Mouse (Mus musculus) kidney, embryonic 15.5 days (tissue): ENCODE results near the gene Mcl1. TPM values are rescaled to one million over a fixed set of nuclear protein-coding genes. Genes with fewer than 3 reads are reported as not detected.
"Not testable (repeated sequence)": the region's sequence is repeated elsewhere in the genome, so short reads cannot be mapped to it uniquely, and the experiment has no call there.

Experiments
- ATAC-seq: fragments of 200-750 bp; cut with Nextera tagmentation; replicated peaks from 2 replicates; pipeline ENCODE4 v1.8.0; 2017; ENCODE audit warnings: moderate TSS enrichment; ENCODE audit not compliant: low FRiP score
- H3K27ac ChIP-seq: fragments of 300-500 bp; sonication (generic); 2 replicates; pipeline ENCODE4 v1.5.1; 2015; ENCODE audit warnings: mild to moderate bottlenecking, inconsistent platforms
- H3K27me3 ChIP-seq: fragments of 300-500 bp; sonication (generic); 2 replicates; pipeline ENCODE4 v1.6.1; 2015; ENCODE audit warnings: inconsistent platforms
- H3K36me3 ChIP-seq: fragments of 300-500 bp; sonication (generic); 2 replicates; pipeline ENCODE4 v1.6.1; 2015; ENCODE audit warnings: inconsistent platforms
- H3K4me1 ChIP-seq: fragments of 300-500 bp; sonication (generic); 2 replicates; pipeline ENCODE4 v1.6.1; 2015; ENCODE audit warnings: inconsistent platforms
- H3K4me2 ChIP-seq: fragments of 300-500 bp; sonication (generic); 2 replicates; pipeline ENCODE4 v1.6.1; 2015; ENCODE audit warnings: moderate library complexity, mild to moderate bottlenecking, inconsistent platforms
- H3K4me3 ChIP-seq: fragments of 300-500 bp; sonication (generic); replicated peaks from 2 replicates; pipeline ENCODE4 v1.5.1; 2015; ENCODE audit warnings: mild to moderate bottlenecking, inconsistent platforms
- H3K9ac ChIP-seq: fragments of 300-500 bp; sonication (generic); 2 replicates; pipeline ENCODE4 v1.6.1; 2015; ENCODE audit warnings: mild to moderate bottlenecking, inconsistent platforms
- H3K9me3 ChIP-seq: fragments of 300-500 bp; sonication (generic); replicated peaks from 2 replicates; pipeline ENCODE4 v1.6.1; 2016; ENCODE audit warnings: inconsistent platforms
- WGBS: fragments of 180-500 bp; shearing (Covaris S2); methylation state at CpG from one replicate; pipeline ENCODE4 v1.1.7; 2015; ENCODE audit warnings: mixed read lengths; 5-methylcytosine and 5-hydroxymethylcytosine counted together
- polyA plus RNA-seq: library from polyadenylated mRNA; unstranded; fragments of >200 nt; fragmentation: Nextera tagmentation; extraction: Ambion mirVana; gene quantifications from 2 replicates; pipeline ENCODE4 v1.2.1, GENCODE M21; 2015

The Mcl1 gene
- 51.2 and 54.4 TPM in 2 replicates for polyA plus RNA-seq

DNA sequence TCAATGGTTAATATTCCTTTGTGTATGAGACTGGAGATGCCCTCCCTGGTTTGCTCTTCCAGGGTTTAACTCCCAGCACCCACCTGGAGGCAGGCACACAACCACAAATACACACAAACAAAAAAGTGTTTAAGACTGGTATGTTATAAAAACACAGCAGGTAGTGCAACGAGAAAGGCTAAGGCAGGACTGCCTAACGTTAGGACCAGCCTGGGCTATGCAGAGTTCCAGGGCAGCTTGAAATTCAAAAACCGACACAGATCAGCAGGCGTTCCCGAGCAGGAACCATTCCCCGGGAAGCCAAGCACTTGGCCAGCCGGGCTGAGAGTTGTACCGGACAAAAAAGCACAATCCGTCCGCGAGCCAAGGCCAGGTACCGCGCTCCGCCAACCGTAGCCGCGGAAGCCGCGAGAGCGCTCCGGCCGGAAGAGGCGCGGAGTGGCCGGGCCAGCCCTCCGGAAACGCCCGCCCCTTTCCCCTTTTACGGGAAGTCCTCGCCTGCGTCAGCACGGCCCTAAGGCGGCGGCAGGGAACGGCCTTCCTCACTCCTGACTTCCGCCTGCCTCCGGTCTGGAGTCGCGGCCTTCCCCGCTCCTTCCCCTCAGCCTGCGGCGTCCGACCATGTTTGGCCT, at the start of gene Mcl1:
Mcl1 (plus strand) TSS at position 553 of the 632 bp plus-strand sequence.
- ATAC-seq: peak; percentile 98
- no peaks in the 10 kb centered on the region for H3K27me3 ChIP-seq
- H3K4me3 ChIP-seq: peak within 1 kb of the TSS; percentile 98
- H3K36me3 ChIP-seq: peaks cover 30% of the 10 kb centered on the region
- peak within 1 kb of the TSS; percentile 100 for H3K9ac ChIP-seq
- H3K9me3 ChIP-seq: no peaks in the 10 kb centered on the region
- WGBS: 1% methylated on average over 35 of the region's 43 CpGs
- H3K4me2 ChIP-seq: peak within 1 kb of the TSS; percentile 79
- H3K4me1 ChIP-seq: peaks cover 41% of the 10 kb centered on the region
- H3K27ac ChIP-seq: peak within 1 kb of the TSS; percentile 99

DNA sequence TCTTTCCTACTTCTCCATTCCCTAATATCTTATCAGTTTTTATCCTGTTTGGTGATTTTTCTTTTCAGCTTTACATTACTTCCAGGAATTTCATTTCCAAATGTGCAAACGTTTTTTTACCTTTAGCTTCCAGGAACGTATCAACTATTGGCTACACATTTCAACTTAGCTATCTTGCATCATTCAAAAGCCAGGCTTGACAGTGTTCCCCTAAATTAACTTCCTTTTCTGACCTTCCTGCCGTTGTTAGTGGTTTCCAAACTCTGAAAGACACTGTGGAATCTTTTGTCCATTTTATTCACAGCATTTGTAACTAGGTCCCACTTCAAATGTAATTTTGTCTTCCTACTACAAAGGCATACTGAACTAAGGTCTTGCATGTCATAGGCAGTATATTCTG, 49.4 kb upstream of the Mcl1 start:
- Histone ChIP-seq H3K4me2 (no peak overlapping the region), H3K36me3 (peaks cover 50% of the 10 kb centered on the region), H3K9ac (no peak overlapping the region), H3K9me3 (no peaks in the 10 kb centered on the region), H3K27me3 (no peaks in the 10 kb centered on the region), H3K4me1 (no peaks in the 10 kb centered on the region), H3K27ac (no peak overlapping the region), H3K4me3 (no peak overlapping the region)
- WGBS: 76% methylated on average over 3 of the region's 3 CpGs
- no peak for ATAC-seq

DNA sequence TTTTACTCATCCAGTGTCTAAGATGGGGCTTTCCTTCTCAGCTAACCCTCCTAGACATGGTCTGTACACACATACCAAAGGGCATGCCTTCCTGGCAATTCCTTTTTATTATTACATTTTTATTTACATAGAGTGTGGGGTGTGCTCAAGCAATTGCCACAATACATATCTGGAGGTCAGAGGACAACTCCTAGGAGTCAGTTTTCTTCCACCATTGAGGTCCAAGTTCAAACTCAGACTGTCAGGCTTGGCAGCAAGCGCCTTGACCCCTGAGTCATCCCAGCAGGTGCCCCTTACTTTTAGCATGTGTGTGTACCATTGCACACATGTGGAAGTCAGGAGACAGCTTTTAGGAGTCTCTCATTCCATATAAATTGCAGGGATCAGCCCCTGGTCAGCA, 44.6 kb upstream of the Mcl1 start:
- H3K36me3 ChIP-seq: peaks cover 67% of the 10 kb centered on the region
- no peaks in the 10 kb centered on the region for H3K4me1 ChIP-seq
- H3K4me2 ChIP-seq: no peak overlapping the region
- H3K27ac ChIP-seq: no peak overlapping the region
- no peaks in the 10 kb centered on the region for H3K27me3 ChIP-seq
- no peak overlapping the region for H3K4me3 ChIP-seq
- no peak for ATAC-seq
- WGBS: 100% methylated on average over 1 of the region's 1 CpGs
- H3K9me3 ChIP-seq: no peaks in the 10 kb centered on the region
- no peak overlapping the region for H3K9ac ChIP-seq

DNA sequence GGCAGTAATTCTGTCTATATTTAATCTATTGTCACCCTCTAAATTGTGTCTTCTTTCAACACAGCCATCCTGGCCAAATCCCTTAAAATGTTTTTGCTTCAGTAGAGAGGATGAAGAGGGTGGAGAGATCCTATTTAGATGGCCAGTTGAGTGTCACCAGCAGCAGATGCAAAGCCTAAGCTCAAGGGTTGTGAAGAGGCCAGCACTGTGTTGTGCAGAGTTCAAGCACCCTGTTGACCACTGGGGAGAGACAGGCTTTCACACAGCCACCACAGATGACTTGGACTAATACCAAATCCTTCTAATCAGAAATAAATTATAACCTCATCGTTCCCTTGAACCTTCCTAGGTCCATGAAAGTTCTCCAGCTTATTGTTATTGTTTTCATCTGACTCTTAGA, 40.1 kb upstream of the Mcl1 start:
- no peak overlapping the region for H3K9ac ChIP-seq
- H3K4me2 ChIP-seq: no peak overlapping the region
- no peaks in the 10 kb centered on the region for H3K27me3 ChIP-seq
- H3K4me1 ChIP-seq: no peaks in the 10 kb centered on the region
- H3K27ac ChIP-seq: no peak overlapping the region
- no peak overlapping the region for H3K4me3 ChIP-seq
- 85% methylated on average over 1 of the region's 1 CpGs for WGBS
- ATAC-seq: no peak
- H3K9me3 ChIP-seq: no peaks in the 10 kb centered on the region
- H3K36me3 ChIP-seq: peaks cover 63% of the 10 kb centered on the region

DNA sequence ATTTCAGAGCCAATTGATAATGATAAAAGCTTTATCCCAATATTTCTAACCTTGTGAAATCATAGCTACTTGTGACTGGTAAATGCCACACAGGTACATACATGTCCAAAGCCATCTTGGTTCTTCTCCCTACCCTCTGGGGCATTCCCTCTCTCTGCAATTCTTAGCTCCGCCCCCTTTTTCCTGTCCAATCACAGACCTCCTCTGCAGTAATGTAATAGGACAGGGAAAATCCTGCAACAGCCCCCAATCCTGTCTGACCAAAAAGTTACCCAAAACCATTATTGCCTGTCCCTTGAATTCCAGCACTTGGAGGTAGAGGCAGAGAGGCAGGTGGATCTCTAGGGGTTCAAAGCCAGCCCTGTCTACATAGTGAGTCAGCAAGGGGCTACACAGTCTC, 37.3 kb upstream of the Mcl1 start:
- Histone ChIP-seq H3K9me3 (no peaks in the 10 kb centered on the region), H3K4me2 (no peak overlapping the region), H3K27me3 (no peaks in the 10 kb centered on the region), H3K4me1 (peaks cover 9% of the 10 kb centered on the region), H3K9ac (no peak overlapping the region; the same call in 1 of the 2 replicates), H3K4me3 (no peak overlapping the region), H3K36me3 (peaks cover 44% of the 10 kb centered on the region), H3K27ac (no peak overlapping the region)
- 75% methylated on average over 1 of the region's 1 CpGs for WGBS
- ATAC-seq: no peak

DNA sequence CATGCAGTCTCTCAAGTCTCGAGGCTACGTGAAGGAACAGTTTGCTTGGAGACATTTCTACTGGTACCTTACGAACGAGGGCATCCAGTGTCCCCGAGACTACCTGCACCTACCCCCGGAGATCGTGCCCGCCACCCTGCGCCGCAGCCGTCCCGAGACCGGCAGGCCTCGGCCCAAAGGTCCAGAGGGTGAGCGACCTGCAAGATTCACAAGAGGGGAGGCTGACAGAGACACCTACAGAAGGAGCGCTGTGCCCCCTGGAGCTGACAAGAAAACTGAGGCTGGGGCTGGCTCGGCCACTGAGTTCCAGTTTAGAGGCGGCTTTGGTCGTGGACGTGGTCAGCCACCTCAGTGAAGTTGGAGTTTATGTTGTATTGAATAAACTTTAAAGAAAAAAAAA, 36.2 kb upstream of the Mcl1 start:
- WGBS: 94% methylated on average over 20 of the region's 20 CpGs
- Histone ChIP-seq H3K36me3 (peaks cover 43% of the 10 kb centered on the region), H3K4me1 (peaks cover 18% of the 10 kb centered on the region)
- not testable (repeated sequence) for ATAC-seq, H3K27me3 ChIP-seq, H3K9me3 ChIP-seq, H3K4me2 ChIP-seq, H3K9ac ChIP-seq, H3K27ac ChIP-seq, H3K4me3 ChIP-seq

DNA sequence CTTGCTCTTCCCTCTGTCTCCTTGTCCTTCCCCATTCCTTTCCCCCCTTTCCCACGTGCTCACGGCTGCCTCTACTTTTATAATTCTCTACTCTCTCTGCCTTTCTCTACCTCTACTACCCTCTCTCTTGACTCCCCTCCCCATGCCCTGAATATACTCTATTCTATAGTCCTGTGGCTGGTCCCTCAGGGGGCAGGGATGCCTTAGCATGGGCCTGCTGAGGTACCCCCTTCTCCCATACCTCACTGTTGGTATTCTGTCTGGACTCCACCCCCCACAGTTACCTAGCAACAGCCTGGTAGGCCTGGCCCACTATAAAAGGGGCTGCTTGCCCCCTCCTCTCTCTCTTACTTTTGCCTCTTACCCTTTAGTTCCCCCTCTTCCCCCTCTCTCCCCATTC, 35.0 kb upstream of the Mcl1 start:
- WGBS: 72% methylated on average over 2 of the region's 2 CpGs
- no peak overlapping the region for H3K4me2 ChIP-seq
- peaks cover 43% of the 10 kb centered on the region for H3K36me3 ChIP-seq
- H3K9me3 ChIP-seq: no peaks in the 10 kb centered on the region
- H3K27ac ChIP-seq: no peak overlapping the region
- no peak overlapping the region for H3K9ac ChIP-seq
- no peak overlapping the region for H3K4me3 ChIP-seq
- no peaks in the 10 kb centered on the region for H3K27me3 ChIP-seq
- no peak for ATAC-seq
- peaks cover 21% of the 10 kb centered on the region for H3K4me1 ChIP-seq

GRCm38 (mm10) chr3:95623991-95624515, 34.5 kb upstream of the Mcl1 start:
- H3K27ac ChIP-seq: peak overlapping the region; percentile 94
- H3K4me2 ChIP-seq: peak overlapping the region; percentile 61
- H3K4me1 ChIP-seq: peaks cover 21% of the 10 kb centered on the region
- not testable (repeated sequence) for ATAC-seq, H3K9me3 ChIP-seq, H3K27me3 ChIP-seq
- H3K9ac ChIP-seq: peak overlapping the region; percentile 52; the same call in 1 of the 2 replicates
- 74% methylated on average over 5 of the region's 5 CpGs for WGBS
- peaks cover 45% of the 10 kb centered on the region for H3K36me3 ChIP-seq
- peak overlapping the region; percentile 74 for H3K4me3 ChIP-seq

DNA sequence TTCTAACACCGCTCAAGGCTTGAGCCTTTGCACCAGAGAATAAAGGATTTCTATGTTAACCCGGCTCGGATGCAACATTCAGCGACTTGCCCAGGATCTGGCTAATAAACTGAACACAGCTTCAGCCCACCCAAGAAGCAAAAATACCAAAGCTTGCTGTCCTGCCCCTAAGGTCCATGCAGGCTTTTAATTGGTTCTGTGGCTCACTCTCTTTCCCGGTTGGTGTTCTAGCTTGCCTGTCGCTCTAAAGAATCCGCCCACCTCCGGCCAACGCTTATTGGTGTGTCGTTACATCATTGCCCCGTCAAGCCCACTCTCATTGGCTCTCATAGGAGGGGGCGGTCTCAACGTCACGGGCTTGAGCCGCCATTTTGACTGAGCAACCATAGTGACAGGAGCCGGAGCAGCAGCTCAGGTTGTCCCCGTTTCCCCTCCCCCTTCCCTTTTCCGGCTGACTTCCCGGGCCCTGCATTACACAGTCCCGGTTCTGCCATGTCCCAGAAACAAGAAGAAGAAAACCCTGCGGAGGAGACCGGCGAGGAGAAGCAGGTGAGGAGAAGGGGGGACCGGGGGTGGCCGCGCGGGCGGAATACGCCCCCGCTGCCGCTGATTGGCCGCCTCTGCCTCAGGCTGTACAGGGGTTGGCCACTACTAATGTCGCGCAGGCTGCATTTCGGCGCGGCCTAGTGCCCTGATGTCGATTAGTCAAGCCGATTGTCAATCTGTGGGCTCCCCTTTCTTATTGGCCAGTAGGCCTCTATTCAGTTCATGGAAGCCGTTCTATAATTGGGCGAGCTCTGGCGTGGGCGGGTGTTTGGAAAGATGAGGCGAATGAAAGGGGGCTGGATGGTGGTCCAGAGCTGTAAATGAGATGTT, 33.7 kb upstream of the Mcl1 start, which contains the start of gene Ensa:
Ensa (plus strand) TSS at position 366 of the 876 bp plus-strand sequence.
- no peaks in the 10 kb centered on the region for H3K27me3 ChIP-seq
- under 1% methylated on average over 44 of the region's 44 CpGs for WGBS
- H3K27ac ChIP-seq: peak within 1 kb of the TSS; percentile 94
- peak within 1 kb of the TSS; percentile 74 for H3K4me3 ChIP-seq
- peaks cover 45% of the 10 kb centered on the region for H3K36me3 ChIP-seq
- peak within 1 kb of the TSS; percentile 54 for H3K9ac ChIP-seq
- no peaks in the 10 kb centered on the region for H3K9me3 ChIP-seq
- peak; percentile 99 for ATAC-seq
- H3K4me2 ChIP-seq: peak within 1 kb of the TSS; percentile 79
- H3K4me1 ChIP-seq: peaks cover 21% of the 10 kb centered on the region

GRCm38 (mm10) chr3:95627763-95628162, 30.8 kb upstream of the Mcl1 start:
- peaks cover 21% of the 10 kb centered on the region for H3K4me1 ChIP-seq
- no peaks in the 10 kb centered on the region for H3K9me3 ChIP-seq
- no peaks in the 10 kb centered on the region for H3K27me3 ChIP-seq
- peaks cover 65% of the 10 kb centered on the region for H3K36me3 ChIP-seq
- no peak for ATAC-seq
- no peak overlapping the region for H3K4me2 ChIP-seq
- H3K4me3 ChIP-seq: no peak overlapping the region
- no peak overlapping the region for H3K9ac ChIP-seq
- H3K27ac ChIP-seq: no peak overlapping the region
- WGBS: 66% methylated on average over 5 of the region's 5 CpGs

- H3K4me3 ChIP-seq: no peak overlapping the region
- WGBS: 90% methylated on average over 4 of the region's 4 CpGs
- H3K4me2 ChIP-seq: no peak overlapping the region
- no peaks in the 10 kb centered on the region for H3K9me3 ChIP-seq
- H3K4me1 ChIP-seq: peaks cover 18% of the 10 kb centered on the region
- no peak for ATAC-seq
- no peak overlapping the region for H3K27ac ChIP-seq
- H3K9ac ChIP-seq: no peak overlapping the region
- H3K27me3 ChIP-seq: no peaks in the 10 kb centered on the region
- H3K36me3 ChIP-seq: peaks cover 83% of the 10 kb centered on the region
Observed at GRCm38 (mm10) chr3:95629755-95630154, 28.8 kb upstream of the Mcl1 start.

- Histone ChIP-seq H3K27ac (no peak overlapping the region), H3K4me3 (no peak overlapping the region), H3K27me3 (no peaks in the 10 kb centered on the region), H3K4me1 (peaks cover 20% of the 10 kb centered on the region), H3K36me3 (peaks cover 93% of the 10 kb centered on the region), H3K9me3 (no peaks in the 10 kb centered on the region), H3K4me2 (no peak overlapping the region), H3K9ac (no peak overlapping the region)
- WGBS: 74% methylated on average over 3 of the region's 3 CpGs
- ATAC-seq: no peak
Observed at GRCm38 (mm10) chr3:95630856-95631255, 27.7 kb upstream of the Mcl1 start.
